Mouse (Mus musculus) liver, embryonic 14.5 days (tissue): ENCODE data around the gene Bphl.

Experiments
- CTCF ChIP-seq: IDR thresholded peaks from 2 replicates; pipeline ENCODE4 v1.5.1; 2016; ENCODE audit warnings: antibody characterized with exemption, low read depth, control low read depth
- EP300 ChIP-seq: IDR thresholded peaks from 2 replicates; pipeline ENCODE4 v1.6.1; 2016; ENCODE audit warnings: antibody characterized with exemption, low read depth

DNA sequence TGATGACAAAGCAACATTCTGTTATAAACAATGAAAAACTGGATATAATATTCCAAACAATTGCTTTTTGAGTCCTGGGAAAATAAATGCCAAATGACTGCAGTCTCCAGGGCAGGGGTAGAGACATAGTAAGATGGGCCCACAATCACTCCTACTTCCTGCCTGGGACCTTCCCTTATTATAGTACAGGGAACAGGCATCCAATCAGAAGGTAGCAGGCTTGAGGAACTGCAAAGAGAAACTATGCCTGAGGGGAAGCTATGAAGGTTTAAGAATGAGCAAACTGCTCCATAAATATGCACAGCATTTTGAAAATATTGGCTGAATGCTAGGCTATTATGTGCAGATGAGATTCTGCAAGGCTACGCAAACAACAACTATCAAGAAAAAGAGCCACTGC lies 69.6 kb downstream of the Bphl start:
- TF ChIP-seq CTCF = no peak
- no peak for TF ChIP-seq EP300
